Mouse (Mus musculus): ENCODE data around the gene Bmi1.

GRCm38 (mm10) chr2:18714337-18714736, 37.5 kb downstream of the Bmi1 start:
- no peak for TF ChIP-seq GATA1 (IDR thresholded peaks at IDR 0.05; ENCODE audit: low read length)
- TF ChIP-seq TAL1 (IDR thresholded peaks at IDR 0.05; ENCODE audit: low read length) = no peak
